Mouse (Mus musculus): Measurements from ENCODE around the gene Gm20481. TPM values are rescaled to one million over a fixed set of nuclear protein-coding genes. Genes with fewer than 3 reads are reported as not detected.
A peak's percentile ranks its signal among the peaks of the same experiment; 100 is the strongest.
"Not testable (repeated sequence)": the region's sequence is repeated elsewhere in the genome, so short reads cannot be mapped to it uniquely, and the experiment has no call there.

The Gm20481 gene
- total RNA-seq, 2 experiments from 2014 or later = not detected

DNA sequence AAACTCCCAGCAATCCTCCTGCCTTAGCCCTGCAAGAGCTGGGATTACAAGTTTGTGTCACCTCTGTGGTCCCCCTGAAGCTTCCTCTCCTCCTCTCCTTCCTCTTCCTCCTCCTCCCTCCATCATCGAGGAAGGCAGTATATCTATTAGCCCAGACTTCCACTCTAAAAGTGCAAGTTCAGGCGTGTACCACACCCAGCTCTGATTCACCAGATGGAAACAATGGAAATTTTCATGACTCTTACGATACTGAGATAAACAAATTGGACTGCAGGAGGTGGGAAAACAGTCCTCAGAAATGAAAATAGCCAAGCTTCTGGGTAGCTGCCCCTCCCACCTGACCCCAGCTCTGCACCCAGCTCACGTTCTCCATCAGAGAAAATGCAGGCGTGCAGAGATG is 4.1 kb upstream of the Gm20481 start:
- Histone ChIP-seq H3K27ac (peak overlapping the region; percentile 77), H3K4me3 (no peak overlapping the region)
- DNase-seq = no peak
- no peak for TF ChIP-seq CTCF (IDR thresholded peaks at IDR 0.05)
- intact Hi-C loops (cut with DNase I) = no loop called here

DNA sequence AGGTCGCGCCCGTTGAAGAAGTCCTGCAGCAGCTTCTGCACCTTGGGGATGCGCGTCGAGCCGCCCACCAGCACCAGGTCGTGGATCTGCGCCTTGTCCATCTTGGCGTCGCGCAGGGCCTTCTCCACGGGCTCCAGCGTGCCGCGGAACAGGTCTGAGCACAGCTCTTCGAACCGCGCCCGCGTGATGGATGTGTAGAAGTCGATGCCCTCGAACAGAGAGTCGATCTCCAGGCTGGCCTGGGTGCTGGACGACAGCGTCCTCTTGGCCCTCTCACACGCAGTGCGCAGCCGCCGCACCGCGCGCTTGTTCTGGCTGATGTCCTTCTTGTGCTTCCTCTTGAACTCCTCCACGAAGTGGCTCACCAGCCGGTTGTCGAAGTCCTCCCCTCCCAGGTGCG is 1.1 kb downstream of the Gm20481 start:
- intact Hi-C loops (cut with DNase I); H3K4me3 ChIP-seq; H3K27ac ChIP-seq; DNase-seq: not testable (repeated sequence)

DNA sequence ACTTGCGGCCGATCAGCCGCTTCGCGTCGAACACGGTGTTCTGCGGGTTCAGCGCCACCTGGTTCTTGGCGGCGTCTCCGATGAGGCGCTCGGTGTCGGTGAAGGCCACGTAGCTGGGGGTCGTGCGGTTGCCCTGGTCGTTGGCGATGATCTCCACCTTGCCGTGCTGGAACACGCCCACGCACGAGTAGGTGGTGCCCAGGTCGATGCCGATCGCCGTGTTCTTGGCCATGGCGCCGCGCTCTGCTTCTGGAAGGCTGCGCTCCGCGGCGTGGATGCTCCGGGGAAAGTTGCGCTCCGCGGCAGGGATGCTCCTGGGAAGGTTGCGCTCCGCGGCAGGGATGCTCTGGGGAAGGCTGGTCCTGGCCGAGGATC is 2.0 kb downstream of the Gm20481 start:
- DNase-seq; intact Hi-C loops (cut with DNase I): not testable (repeated sequence)
- Histone ChIP-seq H3K4me3 (peak overlapping the region; percentile 74), H3K27ac (peak overlapping the region; percentile 94)

DNA sequence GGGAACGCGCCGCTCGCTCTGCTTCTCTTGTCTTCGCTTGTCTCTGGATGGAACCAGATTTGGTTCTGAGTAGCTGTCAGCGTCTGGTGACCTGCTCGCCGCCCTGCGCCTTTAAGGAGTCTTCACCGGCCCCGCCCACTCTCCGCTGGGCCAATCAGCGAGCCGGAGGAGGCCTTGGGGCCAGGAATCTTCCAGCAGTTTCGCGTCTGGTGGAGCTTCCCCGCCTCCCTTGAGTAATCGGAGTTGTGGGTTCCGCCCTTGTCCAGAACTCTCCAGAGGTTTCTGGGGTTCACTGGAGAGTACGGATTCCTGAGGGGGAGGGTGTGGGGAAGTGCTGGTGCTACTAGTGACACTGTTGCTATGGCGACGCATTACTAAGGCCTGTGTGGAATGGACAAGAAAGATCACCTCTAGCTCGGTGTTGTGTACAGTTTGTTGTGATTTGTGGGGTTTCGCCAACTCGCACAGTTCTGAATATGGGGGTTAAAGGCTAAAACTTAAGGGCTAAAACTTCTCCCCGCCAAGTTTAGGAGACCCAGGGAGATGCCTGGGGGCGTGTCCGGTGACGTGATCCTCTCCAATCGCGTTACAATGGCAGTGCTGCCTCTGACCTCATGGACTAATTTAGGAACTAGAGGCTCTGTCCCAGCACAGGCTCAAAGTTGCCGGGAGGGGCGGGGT is 2.5 kb downstream of the Gm20481 start, which contains the start of the genes Hspa1a and Hspa1l:
Gene Hspa1a (minus strand): TSS at position 88 of the 681 bp plus-strand sequence.
Gene Hspa1l (plus strand): TSS at position 635 of the 681 bp plus-strand sequence.
- intact Hi-C loops (cut with DNase I) = not testable (repeated sequence)
- peak; percentile 92 for DNase-seq

DNA sequence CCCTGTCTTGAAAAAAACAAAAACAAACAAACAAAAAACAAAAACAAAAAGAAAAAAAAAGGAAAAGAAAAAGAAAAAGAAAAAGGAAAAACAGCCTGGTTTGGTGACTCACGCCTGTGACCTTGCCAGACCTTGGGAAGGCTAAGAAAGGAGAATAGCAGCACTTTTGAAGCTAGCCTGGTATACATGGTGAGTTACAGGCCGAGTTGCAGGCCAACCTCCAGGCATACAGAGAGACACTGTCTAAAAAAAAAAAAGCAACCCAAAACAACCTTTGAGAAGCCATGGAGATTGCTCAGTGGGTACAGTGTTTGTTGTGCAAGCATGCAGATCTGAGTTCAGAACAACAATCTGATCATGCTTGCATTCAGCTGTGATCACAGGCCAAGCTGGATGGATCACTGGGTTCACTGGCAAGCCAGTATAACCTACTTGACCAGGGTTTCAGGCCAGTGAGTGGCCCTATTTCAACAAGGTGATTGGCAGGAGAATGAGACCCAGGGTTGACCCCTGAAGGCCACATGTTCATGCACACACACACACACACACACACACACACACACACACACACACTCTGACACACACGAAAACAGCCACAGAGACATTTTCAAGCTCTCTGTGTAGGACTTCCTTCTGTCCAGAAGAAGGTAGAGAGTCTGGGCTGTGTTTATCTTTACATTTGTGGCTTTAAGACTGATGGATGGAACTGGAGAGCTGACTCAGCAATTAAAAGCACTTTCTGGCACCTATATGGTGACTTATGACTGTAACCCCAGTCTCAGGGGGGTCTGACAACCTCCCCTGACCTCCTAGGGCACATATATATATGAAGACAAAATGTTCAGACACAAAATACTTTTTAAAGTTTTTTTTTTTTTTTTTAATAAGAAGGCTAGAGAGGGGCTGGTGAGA is 6.1 kb downstream of the Gm20481 start:
- intact Hi-C loops (cut with DNase I) = no loop called here
- TF ChIP-seq CTCF (IDR thresholded peaks at IDR 0.05) = no peak
- no peak overlapping the region for H3K27ac ChIP-seq
- no peak for DNase-seq
- no peak overlapping the region for H3K4me3 ChIP-seq

More for the DNA sequence above, 2.5 kb downstream of the Gm20481 start, which contains the start of the genes Hspa1a and Hspa1l:
- Histone ChIP-seq H3K4me3 (peak within 1 kb of the TSS; percentile 74), H3K27ac (peak within 1 kb of the TSS; percentile 94)

DNA sequence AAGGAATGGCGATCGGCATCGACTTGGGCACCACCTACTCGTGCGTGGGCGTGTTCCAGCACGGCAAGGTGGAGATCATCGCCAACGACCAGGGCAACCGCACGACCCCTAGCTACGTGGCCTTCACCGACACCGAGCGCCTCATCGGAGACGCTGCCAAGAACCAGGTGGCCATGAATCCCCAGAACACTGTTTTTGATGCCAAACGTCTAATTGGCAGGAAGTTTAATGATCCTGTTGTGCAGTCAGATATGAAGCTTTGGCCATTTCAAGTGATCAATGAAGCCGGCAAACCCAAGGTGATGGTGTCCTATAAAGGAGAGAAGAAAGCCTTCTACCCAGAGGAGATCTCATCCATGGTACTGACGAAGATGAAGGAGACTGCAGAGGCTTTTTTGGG is 7.3 kb downstream of the Gm20481 start:
- no peak for TF ChIP-seq CTCF (IDR thresholded peaks at IDR 0.05)
- no peak for DNase-seq
- no peak overlapping the region for H3K4me3 ChIP-seq
- H3K27ac ChIP-seq = no peak overlapping the region
- intact Hi-C loops (cut with DNase I) = no loop called here

DNA sequence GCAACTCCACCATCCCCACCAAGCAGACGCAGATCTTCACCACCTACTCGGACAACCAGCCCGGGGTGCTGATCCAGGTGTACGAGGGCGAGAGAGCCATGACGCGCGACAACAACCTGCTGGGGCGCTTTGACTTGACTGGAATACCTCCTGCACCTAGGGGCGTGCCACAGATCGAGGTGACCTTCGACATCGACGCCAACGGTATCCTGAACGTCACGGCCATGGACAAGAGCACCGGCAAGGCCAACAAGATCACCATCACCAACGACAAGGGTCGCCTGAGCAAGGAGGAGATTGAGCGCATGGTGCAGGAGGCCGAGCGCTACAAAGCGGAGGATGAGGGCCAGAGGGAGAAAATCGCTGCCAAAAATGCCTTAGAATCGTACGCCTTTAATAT is 8.5 kb downstream of the Gm20481 start:
- intact Hi-C loops (cut with DNase I) = loop anchor here (1.0 kb wide), 1 partner anchor 23 kb away; no protein-coding TSS in a partner anchor
- H3K27ac ChIP-seq = no peak overlapping the region
- no peak for DNase-seq
- no peak overlapping the region for H3K4me3 ChIP-seq
- no peak for TF ChIP-seq CTCF (IDR thresholded peaks at IDR 0.05)

DNA sequence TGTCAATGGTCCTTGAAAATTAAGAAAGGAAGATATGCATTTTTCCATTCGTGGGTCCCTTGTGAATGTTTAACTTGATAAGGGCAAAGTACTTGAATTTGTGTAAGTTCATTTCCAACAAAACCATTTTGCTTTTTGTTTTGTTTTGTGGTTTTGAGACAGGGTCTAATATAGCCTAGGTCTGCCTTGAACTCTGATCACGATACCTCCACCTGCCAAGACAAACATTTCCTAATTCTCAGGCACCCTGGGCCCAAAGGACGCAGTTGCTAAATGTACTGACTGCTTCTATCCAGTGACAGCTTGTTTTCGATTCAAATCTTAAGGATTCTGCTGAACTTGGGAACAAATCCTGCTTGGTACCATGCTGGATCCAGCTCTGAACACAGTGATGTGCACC is 9.9 kb downstream of the Gm20481 start:
- Histone ChIP-seq H3K27ac (no peak overlapping the region), H3K4me3 (no peak overlapping the region)
- no peak for DNase-seq
- intact Hi-C loops (cut with DNase I) = loop anchor here (10.0 kb wide), 1 partner anchor 45 kb away; the partner anchor contains the start of gene Neu1
- TF ChIP-seq CTCF (IDR thresholded peaks at IDR 0.05) = no peak

DNA sequence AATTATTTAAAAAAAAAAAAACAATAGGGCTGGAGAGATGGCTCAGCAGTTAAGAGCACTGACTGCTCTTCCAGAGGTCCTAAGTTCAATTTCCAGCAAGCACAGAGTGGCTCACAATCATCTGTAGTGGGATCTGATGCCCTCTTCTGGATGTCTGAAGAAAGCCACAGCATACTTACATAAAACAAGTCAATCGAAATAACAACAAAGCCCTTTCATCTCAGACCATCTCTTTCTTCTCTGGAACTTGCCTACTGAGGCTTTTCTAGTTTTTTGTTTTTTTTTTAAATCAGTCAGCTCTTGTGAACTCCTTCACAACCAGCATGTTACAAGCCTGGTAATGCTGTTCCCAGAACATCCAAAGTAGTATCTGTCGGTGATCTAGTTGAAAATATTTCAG is 10.9 kb downstream of the Gm20481 start:
- TF ChIP-seq CTCF (IDR thresholded peaks at IDR 0.05) = peak; percentile 84
- intact Hi-C loops (cut with DNase I) = loop anchor here (1.0 to 10.0 kb wide), 2 partner anchors 28 to 46 kb away; partner anchors contain the start of gene Neu1
- Histone ChIP-seq H3K4me3 (peak overlapping the region; percentile 95), H3K27ac (peak overlapping the region; percentile 100)
- no peak for DNase-seq

DNA sequence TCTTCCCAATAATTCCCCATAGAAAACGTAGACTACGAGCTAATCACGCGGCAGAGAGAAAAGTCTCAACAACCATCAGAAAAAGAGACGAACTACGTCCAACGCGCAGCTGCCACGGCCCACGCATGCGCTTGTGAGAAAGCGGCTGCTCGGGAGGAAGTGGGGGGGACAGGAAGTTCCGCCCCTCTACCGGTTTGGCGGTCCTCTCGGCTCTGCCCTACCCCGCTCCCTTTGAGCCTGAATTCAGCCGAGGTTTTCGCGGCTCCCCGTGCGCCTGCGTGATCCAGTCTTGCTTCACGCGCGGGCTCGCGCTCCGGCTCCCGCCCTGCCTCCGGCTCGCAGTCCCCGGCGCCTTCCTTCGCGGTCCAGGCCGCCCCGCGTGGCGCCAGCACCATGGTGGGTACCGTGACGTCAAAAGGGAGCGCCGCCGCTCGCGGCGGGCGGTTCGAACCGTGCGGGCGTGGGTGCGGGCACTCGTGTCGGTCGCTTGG is 12.0 kb downstream of the Gm20481 start, which contains the start of gene Lsm2:
Gene Lsm2 (plus strand): TSS at position 173 of the 491 bp plus-strand sequence.
- TF ChIP-seq CTCF (IDR thresholded peaks at IDR 0.05) = no peak
- intact Hi-C loops (cut with DNase I) = loop anchor here (1.0 to 10.0 kb wide), 2 partner anchors 29 to 47 kb away; partner anchors contain the start of gene Neu1
- H3K4me3 ChIP-seq = peak within 1 kb of the TSS; percentile 95
- DNase-seq = peak; percentile 94
- peak within 1 kb of the TSS; percentile 100 for H3K27ac ChIP-seq

DNA sequence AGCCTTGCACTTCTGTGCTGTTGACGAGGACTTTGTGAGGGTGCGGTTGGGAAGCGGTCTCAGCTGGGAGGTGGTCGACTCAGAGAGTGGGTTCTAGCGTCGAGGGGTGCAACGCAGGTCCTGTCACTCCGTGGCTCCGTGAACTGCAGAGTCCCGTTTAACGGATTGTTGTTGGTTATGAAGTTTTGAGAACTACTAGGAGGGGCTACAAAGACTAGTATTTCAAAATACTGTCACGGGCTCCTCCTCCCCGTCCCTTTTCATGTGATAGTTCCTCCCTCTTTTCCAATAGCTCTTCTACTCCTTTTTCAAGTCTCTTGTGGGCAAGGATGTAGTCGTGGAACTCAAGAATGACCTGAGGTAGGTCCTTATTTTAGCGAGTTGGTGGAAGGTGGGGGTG is 12.6 kb downstream of the Gm20481 start:
- Histone ChIP-seq H3K4me3 (peak overlapping the region; percentile 95), H3K27ac (peak overlapping the region; percentile 100)
- no peak for TF ChIP-seq CTCF (IDR thresholded peaks at IDR 0.05)
- intact Hi-C loops (cut with DNase I) = loop anchor here (10.0 kb wide), 1 partner anchor 48 kb away; the partner anchor contains the start of gene Neu1
- no peak for DNase-seq

DNA sequence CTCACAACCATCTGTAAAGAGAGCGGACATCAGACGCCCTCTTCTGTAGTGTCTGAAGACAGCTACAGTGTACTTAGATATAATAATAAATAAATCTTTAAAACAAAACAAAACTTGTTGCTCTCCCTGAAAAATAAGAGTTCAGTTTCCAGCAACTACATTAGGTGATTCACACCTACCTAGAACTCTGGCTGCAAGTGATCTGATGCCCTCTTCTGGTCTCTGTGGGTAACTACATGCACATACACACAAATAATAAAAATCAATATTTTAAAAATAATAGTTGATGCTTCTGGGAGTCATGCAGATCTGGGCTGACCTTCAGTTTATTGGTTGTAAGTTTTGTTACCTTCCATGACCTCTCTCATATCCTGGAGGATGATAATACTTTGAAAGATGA is 14.5 kb downstream of the Gm20481 start:
- intact Hi-C loops (cut with DNase I) = loop anchor here (2.0 to 10.0 kb wide), 2 partner anchors 49 to 129 kb away; partner anchors contain the start of gene Neu1
- peak; percentile 94 for TF ChIP-seq CTCF (IDR thresholded peaks at IDR 0.05)
- DNase-seq = no peak
- Histone ChIP-seq H3K4me3 (no peak overlapping the region), H3K27ac (no peak overlapping the region)

Data from gastrocnemius, adult 2 months (tissue).